Mouse (Mus musculus): ENCODE measurements at regions not wholly inside any gene's neighbourhood (a gene's known extent, or its start where the extent isn't known, plus 50 kb on each side); places are given as distances from the start of the nearest gene placed in this dataset.

DNA sequence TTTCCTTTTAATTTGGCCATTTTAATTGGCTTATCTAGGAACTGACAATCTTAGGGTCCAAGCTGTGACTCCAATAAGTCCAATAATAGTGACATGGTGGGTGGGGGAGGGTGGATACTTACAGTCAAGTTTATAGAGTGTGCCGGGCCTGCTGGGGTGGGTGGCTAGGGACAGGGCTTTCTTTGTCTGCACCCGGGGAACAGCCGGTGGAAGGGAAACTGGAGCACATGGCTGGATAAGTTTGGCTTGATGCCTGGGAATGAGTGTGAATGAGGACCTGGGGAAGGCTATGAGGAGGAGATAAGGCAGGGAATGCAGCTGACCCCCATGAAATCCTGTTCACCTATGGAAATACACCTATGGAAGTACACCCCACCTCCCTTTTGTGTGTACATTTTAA, 81.7 kb upstream of the Cers4 start:
- H3K4me3 ChIP-seq (replicated peaks; ENCODE audit: low read length): no peak overlapping the region

DNA sequence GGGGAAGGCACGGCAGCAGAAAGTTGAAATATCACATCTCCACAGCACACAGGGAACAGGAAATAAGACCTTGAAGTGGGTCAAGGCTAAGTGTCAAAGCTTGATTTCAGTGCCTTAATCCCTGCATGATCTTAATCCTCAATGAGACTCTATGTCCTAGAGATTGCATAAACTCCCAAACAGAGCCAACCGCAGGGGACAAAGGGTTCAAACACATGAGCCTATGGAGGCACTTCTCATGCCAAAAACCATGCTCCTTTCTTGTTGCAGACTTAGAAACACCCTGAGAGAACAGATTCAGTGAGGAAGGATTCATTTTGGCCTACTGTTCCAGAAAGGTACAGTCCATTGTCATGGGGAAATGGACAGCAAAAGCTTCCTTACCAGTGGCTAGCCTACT, 81.0 kb upstream of the Cers4 start:
- H3K27ac ChIP-seq (ENCODE audit: low read length): no peak overlapping the region
- no peaks in the 10 kb centered on the region for H3K36me3 ChIP-seq (ENCODE audit: control insufficient read depth, insufficient read depth)
- no peak overlapping the region for H3K4me3 ChIP-seq (replicated peaks; ENCODE audit: low read length)
- no peak for ATAC-seq
- WGBS: 80% methylated on average over 2 of the region's 2 CpGs
- no peak overlapping the region for H3K9ac ChIP-seq (replicated peaks; ENCODE audit: low read depth, low read length)
- H3K9me3 ChIP-seq (ENCODE audit: control insufficient read depth, low read length): no peaks in the 10 kb centered on the region
- H3K27me3 ChIP-seq (replicated peaks; ENCODE audit: control insufficient read depth, insufficient read depth, low read length): no peaks in the 10 kb centered on the region
- H3K4me2 ChIP-seq (ENCODE audit: low read length): no peak overlapping the region
- H3K4me1 ChIP-seq (replicated peaks; ENCODE audit: control insufficient read depth, insufficient read depth, low read length): no peaks in the 10 kb centered on the region

More for the DNA sequence above, 81.7 kb upstream of the Cers4 start:
- no peak overlapping the region for H3K4me2 ChIP-seq (ENCODE audit: low read length)
- no peak overlapping the region for H3K27ac ChIP-seq (ENCODE audit: low read length)
- ATAC-seq: 0 out of 2 replicates have a peak, but pooled peaks have one; percentile 36
- no peaks in the 10 kb centered on the region for H3K4me1 ChIP-seq (replicated peaks; ENCODE audit: control insufficient read depth, insufficient read depth, low read length)
- H3K9ac ChIP-seq (replicated peaks; ENCODE audit: low read depth, low read length): no peak overlapping the region
- H3K9me3 ChIP-seq (ENCODE audit: control insufficient read depth, low read length): no peaks in the 10 kb centered on the region
- no peaks in the 10 kb centered on the region for H3K36me3 ChIP-seq (ENCODE audit: control insufficient read depth, insufficient read depth)
- no peaks in the 10 kb centered on the region for H3K27me3 ChIP-seq (replicated peaks; ENCODE audit: control insufficient read depth, insufficient read depth, low read length)
- WGBS: 29% methylated on average over 3 of the region's 3 CpGs

DNA sequence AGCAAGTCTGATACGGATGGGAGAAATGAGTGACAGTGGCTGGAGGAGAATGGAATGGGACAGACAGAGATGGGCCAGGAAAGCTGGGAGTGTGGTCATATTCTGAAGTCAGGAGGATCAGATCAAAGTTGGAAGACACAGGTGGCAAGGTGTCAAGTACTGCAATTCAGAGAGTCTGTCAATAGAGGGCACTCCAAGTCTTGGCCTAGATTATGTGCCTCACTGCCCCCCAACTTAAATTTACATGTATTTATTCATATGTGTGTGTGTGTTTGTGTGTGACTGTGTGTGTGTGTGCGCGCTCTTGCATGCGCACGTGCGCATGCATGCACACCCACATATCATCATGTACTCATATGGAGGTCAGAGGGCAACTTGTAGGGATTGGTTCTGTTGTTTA, 79.6 kb upstream of the Cers4 start:
- Histone ChIP-seq H3K27me3 (replicated peaks; ENCODE audit: control insufficient read depth, insufficient read depth, low read length) (no peaks in the 10 kb centered on the region), H3K9ac (replicated peaks; ENCODE audit: low read depth, low read length) (no peak overlapping the region), H3K36me3 (ENCODE audit: control insufficient read depth, insufficient read depth) (no peaks in the 10 kb centered on the region), H3K27ac (ENCODE audit: low read length) (peak overlapping the region; percentile 24; the same call in 1 of the 2 replicates), H3K4me2 (ENCODE audit: low read length) (no peak overlapping the region), H3K4me3 (replicated peaks; ENCODE audit: low read length) (no peak overlapping the region), H3K4me1 (replicated peaks; ENCODE audit: control insufficient read depth, insufficient read depth, low read length) (no peaks in the 10 kb centered on the region), H3K9me3 (ENCODE audit: control insufficient read depth, low read length) (no peaks in the 10 kb centered on the region)
- 29% methylated on average over 6 of the region's 6 CpGs for WGBS
- peak; percentile 59 for ATAC-seq

DNA sequence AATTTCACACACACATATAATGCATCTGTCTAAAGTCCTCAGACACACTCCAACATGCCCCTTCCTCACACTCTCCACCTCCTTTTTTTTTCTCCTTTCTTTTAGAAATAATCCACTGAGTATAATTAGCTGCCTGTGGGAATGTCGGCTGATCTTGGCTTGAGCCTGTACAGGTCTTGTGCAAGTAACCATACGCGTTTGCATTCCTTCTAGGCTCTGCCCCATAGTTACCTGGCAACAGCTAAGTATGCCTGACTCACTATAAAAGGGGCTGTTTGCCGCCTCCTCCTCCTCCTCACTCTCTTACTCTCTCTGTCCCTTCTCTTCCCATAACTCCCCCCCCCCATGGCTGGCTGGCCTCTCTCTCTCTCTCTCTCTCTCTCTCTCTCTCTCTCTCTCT, 79.1 kb upstream of the Cers4 start:
- no peak overlapping the region for H3K27ac ChIP-seq (ENCODE audit: low read length)
- no peak overlapping the region for H3K4me3 ChIP-seq (replicated peaks; ENCODE audit: low read length)
- WGBS: 1% methylated on average over 4 of the region's 4 CpGs
- H3K36me3 ChIP-seq (ENCODE audit: control insufficient read depth, insufficient read depth): no peaks in the 10 kb centered on the region
- no peak overlapping the region for H3K4me2 ChIP-seq (ENCODE audit: low read length)
- H3K9ac ChIP-seq (replicated peaks; ENCODE audit: low read depth, low read length): no peak overlapping the region
- H3K27me3 ChIP-seq (replicated peaks; ENCODE audit: control insufficient read depth, insufficient read depth, low read length): no peaks in the 10 kb centered on the region
- peak; percentile 94 for ATAC-seq
- H3K4me1 ChIP-seq (replicated peaks; ENCODE audit: control insufficient read depth, insufficient read depth, low read length): no peaks in the 10 kb centered on the region
- no peaks in the 10 kb centered on the region for H3K9me3 ChIP-seq (ENCODE audit: control insufficient read depth, low read length)

DNA sequence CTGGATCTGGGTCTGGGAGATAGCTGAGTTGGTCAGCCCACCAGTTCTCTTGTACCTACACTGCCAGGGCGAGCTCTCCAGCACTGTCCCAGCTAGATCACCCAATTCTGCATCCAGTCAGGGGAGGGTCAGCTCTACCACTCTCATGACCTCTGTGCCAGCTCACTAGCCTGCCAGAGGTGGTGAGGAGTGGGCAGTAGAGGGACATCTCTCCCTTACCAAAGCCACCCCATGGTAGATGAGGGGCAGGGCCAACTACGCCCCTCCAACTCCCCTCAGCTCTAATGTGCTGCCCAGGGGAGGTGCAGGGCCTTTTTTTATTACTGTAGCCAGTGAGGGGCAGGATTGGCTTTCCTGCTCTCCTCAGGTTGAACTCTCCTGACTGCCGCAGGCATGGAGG, 75.7 kb upstream of the Cers4 start:
- Histone ChIP-seq H3K4me2 (ENCODE audit: low read length) (no peak overlapping the region), H3K9me3 (ENCODE audit: control insufficient read depth, low read length) (no peaks in the 10 kb centered on the region), H3K27ac (ENCODE audit: low read length) (no peak overlapping the region), H3K4me3 (replicated peaks; ENCODE audit: low read length) (no peak overlapping the region), H3K4me1 (replicated peaks; ENCODE audit: control insufficient read depth, insufficient read depth, low read length) (no peaks in the 10 kb centered on the region), H3K27me3 (replicated peaks; ENCODE audit: control insufficient read depth, insufficient read depth, low read length) (no peaks in the 10 kb centered on the region), H3K36me3 (ENCODE audit: control insufficient read depth, insufficient read depth) (no peaks in the 10 kb centered on the region), H3K9ac (replicated peaks; ENCODE audit: low read depth, low read length) (no peak overlapping the region)
- WGBS: 65% methylated on average over 3 of the region's 3 CpGs
- ATAC-seq: no peak

DNA sequence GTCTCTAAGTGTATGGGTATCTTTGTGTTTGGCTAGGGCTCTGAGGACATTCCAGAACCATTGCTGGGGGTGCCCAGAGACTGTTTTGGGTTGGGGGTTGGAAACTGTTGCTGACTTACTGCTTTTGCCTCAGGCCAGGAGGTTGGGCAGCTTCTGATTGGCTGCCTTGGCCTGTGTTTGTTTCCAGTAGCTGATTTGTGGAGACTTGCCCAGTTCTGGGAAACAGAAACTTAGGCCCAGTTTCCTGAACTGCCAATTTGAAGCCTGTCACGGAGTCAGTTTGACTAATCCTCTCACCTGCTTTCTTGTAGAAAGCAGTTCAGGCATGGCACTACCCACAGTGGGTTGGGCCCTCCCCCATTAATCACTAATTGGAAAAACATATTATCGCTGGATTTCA, 59.7 kb upstream of the Cers4 start:
- H3K27me3 ChIP-seq (replicated peaks; ENCODE audit: control insufficient read depth, insufficient read depth, low read length): no peaks in the 10 kb centered on the region
- WGBS: 36% methylated on average over 2 of the region's 2 CpGs
- H3K9ac ChIP-seq (replicated peaks; ENCODE audit: low read depth, low read length): no peak overlapping the region
- no peaks in the 10 kb centered on the region for H3K36me3 ChIP-seq (ENCODE audit: control insufficient read depth, insufficient read depth)
- H3K4me1 ChIP-seq (replicated peaks; ENCODE audit: control insufficient read depth, insufficient read depth, low read length): no peaks in the 10 kb centered on the region
- no peak overlapping the region for H3K4me3 ChIP-seq (replicated peaks; ENCODE audit: low read length)
- ATAC-seq: no peak
- no peak overlapping the region for H3K27ac ChIP-seq (ENCODE audit: low read length)
- H3K9me3 ChIP-seq (ENCODE audit: control insufficient read depth, low read length): no peaks in the 10 kb centered on the region
- no peak overlapping the region for H3K4me2 ChIP-seq (ENCODE audit: low read length)

DNA sequence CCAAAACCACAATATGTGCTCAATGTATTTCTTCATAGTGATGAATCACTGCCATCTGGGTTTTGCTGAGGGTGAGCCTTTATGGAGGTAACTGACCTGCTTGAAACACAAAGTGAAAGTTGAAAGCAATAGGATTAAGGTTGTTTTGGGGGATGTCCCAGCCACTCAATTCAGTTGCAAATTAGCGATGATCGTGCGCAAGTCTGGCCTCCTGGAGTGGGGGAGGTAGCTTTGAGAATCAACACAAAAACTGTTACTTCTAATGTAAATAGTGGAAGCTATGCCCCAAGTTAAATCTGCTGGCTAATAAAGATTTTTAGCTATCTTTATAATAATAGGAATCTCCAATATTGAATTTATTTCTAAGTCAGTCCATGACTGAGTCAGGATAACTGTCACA, 56.3 kb upstream of the Cers4 start:
- H3K27me3 ChIP-seq (replicated peaks; ENCODE audit: control insufficient read depth, insufficient read depth, low read length): no peaks in the 10 kb centered on the region
- no peak overlapping the region for H3K4me2 ChIP-seq (ENCODE audit: low read length)
- no peaks in the 10 kb centered on the region for H3K36me3 ChIP-seq (ENCODE audit: control insufficient read depth, insufficient read depth)
- no peak overlapping the region for H3K9ac ChIP-seq (replicated peaks; ENCODE audit: low read depth, low read length)
- no peak overlapping the region for H3K27ac ChIP-seq (ENCODE audit: low read length)
- H3K9me3 ChIP-seq (ENCODE audit: control insufficient read depth, low read length): no peaks in the 10 kb centered on the region
- H3K4me1 ChIP-seq (replicated peaks; ENCODE audit: control insufficient read depth, insufficient read depth, low read length): no peaks in the 10 kb centered on the region
- WGBS: 23% methylated on average over 3 of the region's 3 CpGs
- H3K4me3 ChIP-seq (replicated peaks; ENCODE audit: low read length): no peak overlapping the region
- no peak for ATAC-seq
